Mouse (Mus musculus): ENCODE data around the gene Xpo6.

The Xpo6 gene

DNA sequence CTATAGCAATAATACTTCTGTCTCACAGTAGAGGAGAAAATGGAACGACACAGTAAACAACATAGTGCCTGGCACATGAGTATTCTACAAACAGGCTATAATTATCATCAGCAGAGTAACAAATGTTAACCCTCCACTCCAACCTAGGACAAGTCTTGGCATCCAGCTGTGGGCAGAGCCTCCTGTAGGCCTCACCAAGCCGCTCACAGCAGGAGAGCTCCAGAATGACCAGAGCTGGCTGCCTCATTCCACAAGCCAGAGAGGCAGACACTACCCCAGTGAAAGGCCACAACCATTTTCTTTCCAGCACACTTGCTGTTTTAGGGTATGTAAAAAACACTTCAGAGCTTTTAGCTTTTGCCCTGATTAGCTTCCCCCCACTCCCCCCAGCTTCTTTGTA is 72.6 kb downstream of the Xpo6 start:
- DNase-seq (ENCODE audit: low read depth, low spot score): no peak

DNA sequence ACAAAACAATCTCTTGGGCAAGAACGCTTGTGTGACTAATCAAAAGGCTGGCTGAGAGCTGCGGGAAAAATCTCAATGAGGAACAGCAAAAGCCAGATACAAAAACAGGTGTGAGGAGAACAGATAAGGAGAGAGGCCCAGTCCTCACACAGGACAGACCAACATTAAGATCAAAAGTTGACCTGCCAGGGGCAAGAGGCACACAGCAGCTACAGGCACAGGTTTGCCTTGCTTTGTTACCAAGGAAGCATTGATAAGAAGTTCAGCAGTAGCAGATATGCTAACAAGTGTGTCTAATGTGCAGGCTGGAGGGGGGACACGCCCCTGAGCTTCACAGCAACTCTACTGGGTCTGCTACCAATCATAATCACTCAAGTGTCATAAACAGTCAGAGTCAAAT is 73.8 kb downstream of the Xpo6 start:
- no peak for DNase-seq (ENCODE audit: low read depth, low spot score)

DNA sequence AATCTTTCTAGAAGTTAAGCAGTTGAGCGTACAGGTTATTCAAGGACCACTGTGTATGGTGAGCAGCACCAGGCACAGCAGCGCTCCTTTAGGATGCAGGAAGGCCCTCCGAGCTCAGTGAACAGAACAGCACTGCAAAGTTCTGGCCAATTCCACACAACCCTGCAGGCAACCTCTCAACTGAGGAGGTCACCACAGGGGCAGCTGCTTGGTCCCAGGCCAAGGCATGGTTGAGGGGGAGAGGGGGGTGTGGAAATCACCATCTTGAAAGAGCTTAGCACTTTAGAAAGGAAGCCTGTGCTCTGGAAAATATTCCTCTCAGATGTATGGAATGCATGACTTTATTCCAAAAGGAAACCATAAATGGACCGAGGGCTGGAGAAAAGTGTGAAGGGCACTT is 78.8 kb downstream of the Xpo6 start:
- DNase-seq (ENCODE audit: low read depth, low spot score): no peak

DNA sequence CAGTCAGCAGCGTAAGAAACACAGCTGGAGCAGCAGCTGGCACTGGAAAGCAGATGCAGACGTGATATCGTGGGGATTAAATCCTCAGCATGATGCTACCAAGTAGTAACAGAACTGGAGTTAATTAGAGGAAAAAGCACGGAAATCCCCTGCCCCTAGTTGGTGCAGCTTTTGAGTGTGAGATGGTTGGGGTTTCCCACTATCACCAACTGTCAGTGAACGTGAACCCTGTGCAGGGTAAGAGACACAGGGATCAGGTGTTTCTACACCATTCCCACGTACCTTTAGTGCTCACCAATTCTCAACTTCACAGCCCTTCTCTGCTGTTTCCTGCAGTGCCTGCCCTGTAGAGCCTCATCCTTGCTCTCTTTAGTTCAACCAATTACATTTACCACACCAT is 80.5 kb downstream of the Xpo6 start:
- DNase-seq (ENCODE audit: low read depth, low spot score): no peak

DNA sequence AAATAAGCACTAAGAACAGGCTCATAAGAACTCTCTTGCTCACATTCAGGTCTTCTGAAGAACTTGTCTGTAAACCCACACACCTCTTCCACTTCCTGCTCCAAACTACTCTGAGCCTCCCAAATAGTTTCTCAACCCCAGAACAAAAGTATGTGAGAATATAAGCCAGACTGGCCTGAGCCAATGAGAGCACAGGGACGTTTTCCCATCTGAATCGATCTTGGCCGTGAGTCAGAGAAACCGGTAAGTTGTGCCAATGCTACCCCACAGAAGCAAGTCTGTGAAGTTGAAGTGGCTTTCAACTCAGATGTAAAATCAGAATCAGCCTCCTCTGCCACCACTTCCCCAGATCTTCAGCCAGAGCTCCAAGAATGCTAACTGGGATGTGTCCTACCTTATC is 87.0 kb downstream of the Xpo6 start:
- DNase-seq (ENCODE audit: low read depth, low spot score): no peak

DNA sequence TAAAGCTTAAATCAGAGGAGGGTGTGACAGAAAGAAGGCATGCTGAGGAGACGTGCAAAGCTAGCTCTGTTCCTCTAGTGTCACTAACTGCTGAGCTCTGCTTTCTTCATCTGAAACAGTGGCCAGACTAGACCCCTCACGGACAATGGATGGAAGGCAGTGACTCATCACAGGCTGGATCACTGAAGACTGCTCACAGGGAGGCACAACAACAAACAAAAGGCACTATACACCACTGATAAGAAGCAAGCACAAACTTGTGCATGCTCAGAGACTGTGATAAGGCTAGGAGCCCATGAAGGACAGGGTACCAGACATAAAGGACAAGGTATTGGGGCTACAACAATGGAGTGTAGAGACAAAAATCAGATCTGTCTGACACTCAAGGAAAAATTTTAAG is 89.1 kb downstream of the Xpo6 start:
- no peak for DNase-seq (ENCODE audit: low read depth, low spot score)

DNA sequence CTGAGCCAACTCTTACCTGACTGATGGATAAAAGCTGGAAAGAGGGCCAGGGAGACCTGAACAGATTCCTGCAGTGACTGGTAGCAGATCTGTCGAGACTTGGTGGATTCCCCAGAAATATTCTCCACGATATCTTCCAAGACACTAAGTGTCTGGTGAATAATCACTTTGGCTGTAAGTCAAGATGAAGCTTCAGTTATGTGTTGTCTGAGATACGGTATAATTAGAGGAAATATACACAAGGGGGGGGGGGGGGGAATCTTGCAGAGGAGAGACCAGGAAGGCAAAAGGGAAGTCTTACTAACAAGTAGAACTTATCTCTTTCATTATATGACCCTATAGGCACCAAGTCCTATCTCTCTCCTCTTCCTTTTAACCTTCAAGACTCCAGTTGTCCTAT is 90.4 kb downstream of the Xpo6 start:
- no peak for DNase-seq (ENCODE audit: low read depth, low spot score)

DNA sequence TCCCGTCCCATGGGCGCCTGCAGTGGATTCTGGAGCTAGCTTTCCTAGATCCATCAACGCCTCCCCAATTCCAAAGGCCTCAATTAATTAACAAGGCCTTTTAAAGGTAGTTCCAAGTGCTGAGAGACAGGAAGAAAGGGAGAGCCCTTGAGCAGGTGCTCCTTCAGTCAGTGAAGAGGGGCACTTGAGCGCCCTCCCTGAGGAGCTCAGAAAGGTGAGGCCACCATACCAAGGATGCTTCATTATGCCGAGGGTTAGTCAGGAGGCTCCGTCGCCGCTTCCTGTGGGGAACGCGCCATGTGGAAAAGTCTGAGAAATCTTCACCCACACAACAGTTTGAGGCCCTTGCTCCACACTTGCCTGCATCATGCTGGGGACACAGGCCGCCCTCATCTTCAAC is 99.9 kb downstream of the Xpo6 start:
- no peak for DNase-seq (ENCODE audit: low read depth, low spot score)

DNA sequence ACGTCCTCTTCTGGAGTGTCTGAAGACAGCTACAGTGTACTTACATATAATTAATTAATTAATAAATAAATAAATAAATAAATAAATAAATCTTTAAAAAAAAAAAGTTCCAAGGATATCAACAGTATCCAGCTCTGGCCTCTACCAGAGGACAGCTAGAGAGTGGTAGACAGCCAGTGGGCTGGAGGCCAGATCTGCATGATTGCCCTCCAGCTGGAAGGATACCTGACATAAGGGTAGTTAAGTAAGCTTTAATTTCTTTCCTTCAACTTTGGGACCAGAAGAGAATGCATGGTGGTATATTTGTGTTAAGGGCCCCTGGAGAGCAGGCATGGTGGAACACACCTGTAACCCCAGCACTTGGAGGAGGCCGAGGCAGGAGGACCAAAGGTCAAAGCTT is 100.5 kb downstream of the Xpo6 start:
- no peak for DNase-seq (ENCODE audit: low read depth, low spot score)

DNA sequence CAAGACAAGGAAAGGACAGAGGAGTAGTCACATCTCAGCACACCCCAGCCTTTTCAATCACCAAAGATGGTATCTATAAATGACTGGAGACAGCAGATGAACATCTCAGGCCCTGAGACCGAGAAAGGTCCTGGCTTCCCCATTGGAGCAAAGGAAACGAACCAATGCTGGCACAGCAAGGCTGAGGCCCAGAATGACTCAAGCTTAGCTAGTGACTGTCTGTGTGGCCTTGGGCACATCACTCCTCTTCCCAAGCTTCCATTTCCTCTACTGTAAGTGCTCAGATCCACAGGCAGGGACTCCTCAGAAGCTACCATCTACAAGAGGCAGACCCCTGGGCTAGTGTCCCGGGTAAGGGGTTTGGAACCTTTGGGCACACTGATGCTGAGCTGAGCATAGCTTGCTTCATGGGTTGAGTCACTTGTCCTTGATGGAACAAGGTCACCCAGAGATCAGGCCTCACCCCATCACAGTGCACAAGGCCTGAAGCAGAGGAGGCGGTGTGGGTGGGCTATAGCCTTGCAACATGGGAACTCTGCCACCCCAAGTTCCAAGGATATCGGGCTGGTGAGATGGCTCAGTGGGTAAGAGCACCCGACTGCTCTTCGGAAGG is 101.0 kb downstream of the Xpo6 start:
- no peak for DNase-seq (ENCODE audit: low read depth, low spot score)

DNA sequence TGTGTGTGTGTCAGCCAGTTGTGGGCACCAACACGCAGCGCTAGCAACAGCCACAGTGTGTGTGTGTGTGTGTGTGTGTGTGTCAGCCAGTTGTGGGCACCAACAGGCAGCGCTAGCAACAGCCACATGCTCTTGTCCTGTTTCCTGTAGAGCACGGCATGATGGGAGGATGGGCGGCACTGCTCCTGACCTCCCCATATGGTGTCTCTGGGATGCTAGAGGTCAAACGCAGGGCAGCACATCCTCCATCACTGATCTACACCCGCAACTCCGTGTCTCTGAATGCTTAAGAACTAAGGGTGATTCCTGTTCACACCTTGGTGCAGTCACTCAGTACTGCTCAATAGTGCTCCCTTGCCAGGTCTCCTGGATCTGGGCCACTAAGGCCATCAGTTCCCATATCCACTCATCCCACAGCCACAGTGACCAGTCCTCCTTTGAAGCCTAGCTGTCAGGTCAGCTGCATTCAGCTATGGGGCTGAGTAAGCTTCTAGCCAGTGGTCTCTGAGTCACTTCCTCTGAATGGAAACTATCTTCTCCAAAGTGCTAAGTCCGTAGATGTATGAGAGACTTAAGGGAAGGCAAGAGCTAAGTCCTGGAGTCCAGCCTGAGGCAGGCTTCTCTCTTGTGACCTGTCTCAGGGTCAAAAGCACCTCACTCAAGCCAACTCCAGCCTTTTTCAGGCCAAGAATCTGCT is 102.9 kb downstream of the Xpo6 start:
- DNase-seq (ENCODE audit: low read depth, low spot score): no peak

DNA sequence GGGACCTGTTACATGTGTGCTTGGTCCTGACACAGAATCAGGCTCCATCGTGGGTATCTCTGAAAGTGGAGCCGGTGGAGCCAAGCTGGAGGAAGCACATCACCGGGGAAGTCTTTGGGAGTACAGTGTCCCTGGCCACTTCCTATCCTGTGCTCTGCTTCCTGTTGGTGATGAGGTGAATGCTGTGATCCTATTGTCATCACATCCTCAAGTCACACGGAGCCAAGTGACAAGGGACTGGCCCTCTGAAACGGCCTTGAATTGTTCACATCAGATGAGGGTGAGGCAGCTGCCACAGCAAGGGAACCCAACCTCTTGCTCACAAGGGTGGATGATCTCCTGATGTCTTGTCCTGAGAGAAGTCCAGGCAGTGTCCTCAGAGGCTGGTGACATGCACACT is 103.7 kb downstream of the Xpo6 start:
- DNase-seq (ENCODE audit: low read depth, low spot score): no peak

DNA sequence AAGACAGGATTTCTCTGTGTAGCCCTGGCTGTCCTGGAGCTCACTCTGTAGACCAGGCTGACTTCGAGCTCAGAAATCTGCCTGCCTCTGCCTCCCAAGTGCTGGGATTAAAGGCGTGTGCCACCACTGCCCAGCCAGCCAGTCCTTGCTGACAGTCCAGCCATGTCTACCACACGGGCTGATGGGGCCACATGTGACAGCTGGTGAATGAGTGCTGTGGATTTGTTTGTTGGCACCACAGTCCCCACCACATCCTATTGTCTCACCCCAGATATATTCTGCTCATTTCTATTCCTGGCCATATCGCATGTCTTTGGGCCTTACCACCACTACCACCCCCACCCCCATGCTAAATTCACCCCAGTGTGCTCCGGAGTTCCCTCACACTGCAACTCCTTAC is 105.6 kb downstream of the Xpo6 start:
- no peak for DNase-seq (ENCODE audit: low read depth, low spot score)

DNA sequence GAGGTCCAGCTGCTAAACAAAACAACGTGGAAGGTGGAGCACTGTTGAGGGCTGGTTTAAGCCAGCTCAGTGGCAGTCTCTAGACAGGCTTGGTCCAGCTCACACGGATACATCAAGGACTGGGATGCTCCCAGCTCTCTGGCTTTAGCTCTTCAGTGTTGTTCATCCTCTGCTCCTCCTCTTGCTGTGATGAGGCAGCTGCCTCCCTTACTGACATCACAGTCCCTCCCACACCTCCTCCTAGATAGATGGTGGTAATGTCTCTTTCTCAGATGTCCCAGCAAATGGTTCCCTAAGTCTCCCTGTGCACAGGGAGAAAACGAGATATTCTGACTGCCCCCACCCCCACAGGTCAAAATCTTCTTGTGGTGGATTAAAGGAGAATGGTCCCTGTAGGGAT is 107.1 kb downstream of the Xpo6 start:
- no peak for DNase-seq (ENCODE audit: low read depth, low spot score)

DNA sequence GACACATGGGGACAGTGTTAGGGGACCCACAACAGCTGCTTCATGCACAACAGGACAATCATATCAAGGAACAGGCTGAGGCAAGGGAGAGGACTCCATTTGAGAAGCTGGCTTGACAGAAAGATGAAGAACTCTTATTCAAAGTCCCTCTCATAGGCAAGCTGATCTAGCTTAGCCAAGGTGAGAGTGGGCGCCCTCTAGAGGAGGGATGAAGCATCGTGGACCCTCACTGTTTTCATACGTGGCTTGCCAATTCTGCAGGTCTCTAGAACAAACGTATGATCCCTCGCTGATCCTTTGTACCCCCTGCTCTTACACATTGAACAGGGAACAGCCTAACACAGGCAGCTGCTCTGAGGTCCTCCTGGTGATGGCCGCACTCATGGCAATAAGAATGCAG is 110.5 kb downstream of the Xpo6 start:
- DNase-seq (ENCODE audit: low read depth, low spot score): peak; percentile 71

DNA sequence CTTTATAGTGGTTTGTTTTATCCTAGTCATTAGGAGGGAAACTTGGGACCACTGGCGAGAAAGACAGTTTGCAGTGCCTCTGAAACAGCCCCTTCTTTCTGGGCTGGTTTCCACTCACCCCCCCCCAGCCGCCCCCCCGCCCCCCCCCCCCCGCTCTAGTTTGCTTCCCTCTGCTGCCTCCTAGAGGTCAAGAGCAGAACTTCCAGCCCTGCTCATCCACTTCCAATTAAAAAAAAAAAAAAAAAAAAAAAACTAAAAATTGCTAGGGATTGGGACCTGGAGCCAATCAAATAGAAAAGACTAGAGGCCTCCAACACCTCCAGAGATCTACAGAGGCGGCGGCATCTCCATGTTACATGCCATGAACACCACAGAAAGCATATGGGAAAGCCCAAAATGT is 112.1 kb downstream of the Xpo6 start:
- no peak for DNase-seq (ENCODE audit: low read depth, low spot score)

DNA sequence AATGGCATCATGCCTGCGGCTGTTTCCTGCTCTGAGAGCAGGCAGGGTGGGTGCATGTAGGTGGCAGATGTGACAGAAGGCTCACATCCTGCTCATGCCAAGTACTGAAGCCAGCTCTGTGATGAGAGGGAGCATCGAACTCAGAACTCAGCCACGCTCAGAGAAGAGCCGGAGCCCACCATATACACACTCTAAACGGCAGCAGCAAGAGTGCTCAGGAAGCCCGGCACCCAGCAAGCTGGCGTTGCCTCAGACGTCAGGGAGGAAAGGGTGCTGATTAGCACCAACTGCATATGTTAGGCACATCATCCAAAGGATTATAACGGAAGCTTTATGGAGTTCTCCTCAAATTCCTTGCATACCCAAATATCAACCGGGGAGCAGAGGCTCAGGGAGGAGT is 112.7 kb downstream of the Xpo6 start:
- DNase-seq (ENCODE audit: low read depth, low spot score): no peak

DNA sequence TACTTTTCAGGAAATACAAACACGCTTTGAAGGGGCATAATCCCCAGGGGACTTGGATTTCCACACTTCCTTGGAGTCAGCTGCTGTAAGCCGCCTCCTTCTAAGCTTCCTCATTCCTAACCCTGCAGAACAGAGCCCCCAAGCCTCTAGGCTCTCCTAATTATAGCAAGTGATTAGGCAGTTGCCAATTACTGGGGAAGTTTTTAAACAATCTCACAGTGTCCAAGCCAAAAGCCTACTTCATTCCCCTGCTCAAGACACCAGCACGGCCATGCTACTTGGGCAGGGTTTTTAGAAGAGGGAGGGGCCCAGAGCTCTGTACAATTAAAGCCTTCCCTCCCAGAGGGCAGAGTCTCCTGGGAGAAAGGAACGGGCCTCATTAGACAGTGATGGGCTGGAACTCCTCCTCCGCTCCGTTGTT is 114.0 kb downstream of the Xpo6 start:
- DNase-seq (ENCODE audit: low read depth, low spot score): no peak

DNA sequence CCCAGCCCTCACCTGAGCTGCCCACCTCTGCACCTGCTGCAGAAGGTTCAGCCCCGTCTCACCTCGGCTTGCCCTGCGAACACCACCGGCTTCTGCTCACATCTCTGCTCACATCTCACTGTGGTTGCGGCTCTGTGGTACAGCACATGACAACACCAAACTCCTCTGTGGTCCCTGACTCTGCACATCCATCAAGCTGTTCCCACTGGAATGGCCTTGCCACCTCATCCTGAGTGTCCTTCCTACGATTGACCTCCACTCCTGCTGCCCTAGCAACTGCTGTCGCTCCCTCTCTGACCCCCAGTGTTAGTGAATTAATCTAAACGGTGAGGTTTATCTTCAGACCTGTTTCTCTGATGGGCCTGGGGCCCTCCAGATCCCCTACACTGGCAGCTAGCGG is 115.1 kb downstream of the Xpo6 start:
- no peak for DNase-seq (ENCODE audit: low read depth, low spot score)

DNA sequence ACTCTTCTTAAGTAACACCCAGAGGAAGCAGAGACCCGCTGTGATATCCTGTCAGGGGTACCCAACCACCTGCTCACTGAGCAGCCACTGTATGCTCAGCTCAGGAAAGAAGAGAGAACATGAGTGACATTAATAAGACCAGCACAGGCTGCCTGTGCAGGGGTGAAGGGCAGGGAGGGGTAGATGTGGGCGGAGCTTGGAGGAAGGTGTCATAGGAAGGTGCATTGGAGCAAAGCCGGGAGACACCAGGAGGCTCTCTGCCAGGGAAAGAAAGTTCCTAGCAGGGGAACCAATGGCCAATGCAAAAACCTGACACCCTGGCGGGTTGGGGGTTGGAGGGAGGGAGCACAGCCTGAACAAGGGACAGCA is 116.3 kb downstream of the Xpo6 start:
- DNase-seq (ENCODE audit: low read depth, low spot score): no peak

DNA sequence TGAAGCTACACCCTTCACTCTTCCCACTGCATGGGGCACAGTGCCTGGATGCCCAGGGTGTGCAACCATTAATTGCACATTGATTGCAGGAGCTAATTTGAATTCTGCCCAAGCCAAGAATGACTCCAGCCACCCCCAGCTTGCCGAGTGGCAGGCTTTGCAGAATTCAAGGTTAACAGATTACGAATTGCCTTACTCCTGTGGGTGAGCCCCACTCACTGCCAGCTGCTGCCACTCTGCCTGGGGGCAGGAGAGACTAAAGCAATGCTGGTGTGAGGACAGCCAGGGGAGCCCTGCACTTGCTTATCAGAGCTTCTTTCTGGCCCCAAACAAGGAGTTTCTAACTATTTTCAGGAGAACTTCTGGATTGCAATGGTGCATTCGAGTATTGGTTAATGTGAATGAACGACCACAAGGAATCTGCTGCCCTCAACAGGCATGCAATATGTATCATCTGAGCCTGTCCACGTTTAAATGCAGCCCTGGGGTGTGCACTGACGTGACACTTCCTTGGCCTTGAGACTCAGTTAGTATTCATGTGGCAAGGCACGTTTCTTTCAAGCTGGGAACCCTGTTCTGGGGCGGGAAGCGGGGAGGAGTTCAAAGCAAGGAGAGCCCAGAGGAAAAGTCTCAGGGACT is 116.8 kb downstream of the Xpo6 start:
- no peak for DNase-seq (ENCODE audit: low read depth, low spot score)

DNA sequence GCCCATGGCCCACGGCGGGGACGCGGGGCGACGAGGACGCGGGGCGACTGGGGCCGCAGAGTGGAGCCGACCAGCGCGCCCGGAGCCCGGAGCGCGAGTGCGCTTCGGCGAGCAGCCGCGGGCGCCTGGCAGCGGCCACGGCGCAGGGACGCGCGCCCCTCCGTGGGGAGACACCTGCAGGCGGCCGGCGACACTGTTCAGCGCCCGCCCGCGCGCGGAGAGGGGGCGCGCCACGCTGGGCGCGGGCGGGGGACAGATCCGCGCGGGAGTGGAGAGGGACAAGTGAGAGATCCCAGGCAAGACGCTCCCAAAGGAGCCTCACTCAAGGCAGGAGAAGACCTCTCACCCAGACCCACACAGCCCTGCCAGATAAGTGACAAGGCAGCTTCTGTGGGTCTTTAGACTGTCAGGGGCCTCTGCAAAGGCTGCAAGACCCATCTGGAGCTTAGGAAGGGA is 118.0 kb downstream of the Xpo6 start, which contains the start of gene Gsg1l:
TSS of gene Gsg1l (minus strand) at position 126 of the 456 bp plus-strand sequence.
- no peak for DNase-seq (ENCODE audit: low read depth, low spot score)

DNA sequence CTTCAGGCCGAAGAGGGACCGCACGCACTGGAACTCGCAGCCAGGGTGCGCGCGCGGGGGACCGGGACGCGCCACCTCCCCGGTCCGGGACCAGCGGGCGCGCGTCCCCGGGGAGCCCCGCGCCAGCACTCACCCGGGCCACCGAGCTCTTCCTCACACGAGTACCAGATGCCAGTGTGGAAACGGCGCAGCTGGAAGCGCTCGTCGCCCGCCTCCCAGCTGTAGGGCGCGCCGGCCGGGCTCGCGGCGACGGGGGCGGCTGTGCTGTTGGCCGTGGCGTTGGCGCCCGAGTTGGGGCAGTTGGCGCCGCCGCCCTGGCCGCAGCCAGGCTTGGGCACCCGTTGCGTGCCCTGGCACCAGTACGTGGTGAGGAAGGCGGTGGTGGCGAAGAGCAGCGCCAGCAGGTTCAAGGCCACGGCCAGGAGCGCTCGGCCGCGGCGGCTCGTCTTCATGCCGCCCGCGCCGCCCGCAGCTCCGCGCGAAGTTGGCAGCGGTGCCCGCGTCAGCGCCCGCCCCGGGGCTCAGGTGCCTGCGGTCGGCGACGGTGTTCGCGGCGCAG is 118.5 kb downstream of the Xpo6 start:
- no peak for DNase-seq (ENCODE audit: low read depth, low spot score)
